Mouse (Mus musculus) activated CD4-positive, CD25-positive, alpha-beta regulatory T cell, adult 4 months (primary cell): ENCODE results near the gene Ptov1. TPM values are rescaled to one million over a fixed set of nuclear protein-coding genes. Genes with fewer than 3 reads are reported as not detected.

Experiments used
- ATAC-seq: one replicate; pipeline ENCODE4 v1.8.0; 2017
- polyA plus RNA-seq, 2 experiments: library from polyadenylated mRNA; unstranded; fragments of 100-300 nt; shearing (Covaris generic); gene quantifications; one replicate each; pipeline ENCODE4 v1.2.1; 2017

The Ptov1 gene
- polyA plus RNA-seq, 2 experiments from 2014 or later = 1.3 to 2.3 TPM

GRCm38 (mm10) chr7:44839491-44840191 lies 29.9 kb downstream of the Ptov1 start:
- peak; percentile 63 for ATAC-seq

GRCm38 (mm10) chr7:44839171-44839490 lies 30.5 kb downstream of the Ptov1 start:
- peak; percentile 34 for ATAC-seq

GRCm38 (mm10) chr7:44838073-44838472 lies 31.5 kb downstream of the Ptov1 start:
- ATAC-seq = no peak

- no peak for ATAC-seq
Measured at GRCm38 (mm10) chr7:44836423-44837053, 33.0 kb downstream of the Ptov1 start.

- ATAC-seq = no peak
Measured at GRCm38 (mm10) chr7:44836016-44836404, 33.6 kb downstream of the Ptov1 start.

- no peak for ATAC-seq
Measured at GRCm38 (mm10) chr7:44835373-44836015, 34.1 kb downstream of the Ptov1 start.

GRCm38 (mm10) chr7:44832763-44833162 lies 36.8 kb downstream of the Ptov1 start:
- ATAC-seq = no peak

GRCm38 (mm10) chr7:44828706-44829105 lies 40.9 kb downstream of the Ptov1 start:
- ATAC-seq = no peak

- ATAC-seq = no peak
Measured at GRCm38 (mm10) chr7:44826771-44827170, 42.8 kb downstream of the Ptov1 start.

GRCm38 (mm10) chr7:44824872-44825271 lies 44.7 kb downstream of the Ptov1 start:
- ATAC-seq = peak; percentile 57

GRCm38 (mm10) chr7:44823409-44823808 lies 46.2 kb downstream of the Ptov1 start:
- no peak for ATAC-seq

- no peak for ATAC-seq
Measured at GRCm38 (mm10) chr7:44821666-44822448, 47.7 kb downstream of the Ptov1 start.

- ATAC-seq = no peak
Measured at GRCm38 (mm10) chr7:44820525-44820924, 49.1 kb downstream of the Ptov1 start.

GRCm38 (mm10) chr7:44819863-44820262 lies 49.7 kb downstream of the Ptov1 start:
- no peak for ATAC-seq

- no peak for ATAC-seq
Measured at GRCm38 (mm10) chr7:44819391-44819790, 50.2 kb downstream of the Ptov1 start.

GRCm38 (mm10) chr7:44818751-44819235 lies 50.8 kb downstream of the Ptov1 start:
- no peak for ATAC-seq

- ATAC-seq = no peak
Measured at GRCm38 (mm10) chr7:44818164-44818563, 51.4 kb downstream of the Ptov1 start.

GRCm38 (mm10) chr7:44817441-44817840 lies 52.1 kb downstream of the Ptov1 start:
- ATAC-seq = no peak

GRCm38 (mm10) chr7:44816470-44817021 lies 53.0 kb downstream of the Ptov1 start, which contains the start of gene Atf5:
TSS of gene Atf5 (minus strand) at chr7:44816658.
- ATAC-seq = no peak

- peak; percentile 95 for ATAC-seq
Measured at GRCm38 (mm10) chr7:44815721-44816469, 53.7 kb downstream of the Ptov1 start, which contains the start of the genes Nup62 and Il4i1. TSS of gene Nup62 (plus strand) at chr7:44816088. TSS of gene Il4i1 (plus strand) at chr7:44816387.

GRCm38 (mm10) chr7:44814952-44815553 lies 54.5 kb downstream of the Ptov1 start:
- ATAC-seq = no peak
